Mouse (Mus musculus): Measurements from ENCODE around the gene Pnlip. TPM values are rescaled to one million over a fixed set of nuclear protein-coding genes. Genes with fewer than 3 reads are reported as not detected.
A peak's percentile ranks its signal among the peaks of the same experiment; 100 is the strongest.

Pnlip gene
- polyA plus RNA-seq, 1 experiment from 2014 or later = 0.27 TPM

DNA sequence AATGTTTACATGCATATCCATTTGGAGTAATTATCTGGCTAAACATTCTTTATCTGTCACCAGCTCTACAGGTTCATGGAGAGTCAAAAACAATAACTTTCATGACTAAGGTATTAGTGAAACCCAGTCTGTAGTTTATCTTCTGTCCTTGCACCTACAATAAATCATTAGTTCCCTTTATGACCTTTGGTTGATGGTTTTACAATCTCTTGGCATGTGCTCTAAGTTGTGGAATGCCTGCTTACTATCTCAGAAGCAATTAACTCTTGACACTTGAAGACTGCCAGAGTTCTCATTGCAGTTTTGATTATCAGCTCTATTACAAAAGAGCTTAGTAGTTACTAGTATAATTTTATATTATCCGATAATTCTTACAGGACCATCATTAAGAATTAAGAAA lies 36.6 kb downstream of the Pnlip start:
- Histone ChIP-seq H3K27me3 (ENCODE audit: control insufficient read depth, insufficient read depth, low read length) (no peaks in the 10 kb centered on the region), H3K9me3 (ENCODE audit: control insufficient read depth, low read depth, low read length) (no peaks in the 10 kb centered on the region), H3K27ac (ENCODE audit: low read length) (no peak overlapping the region), H3K9ac (replicated peaks; ENCODE audit: low read depth, low read length) (no peak overlapping the region), H3K36me3 (ENCODE audit: control insufficient read depth, insufficient read depth, low read length) (no peaks in the 10 kb centered on the region), H3K4me1 (ENCODE audit: control insufficient read depth, insufficient read depth, low read length) (no peaks in the 10 kb centered on the region), H3K4me2 (replicated peaks; ENCODE audit: low read depth, low read length) (no peak overlapping the region), H3K4me3 (ENCODE audit: low read depth, low read length) (no peak overlapping the region)
- WGBS = 37% methylated on average over 1 of the region's 1 CpGs
- ATAC-seq (ENCODE audit: insufficient number of reproducible peaks, insufficient read depth, low FRiP score, low read depth) = no peak

DNA sequence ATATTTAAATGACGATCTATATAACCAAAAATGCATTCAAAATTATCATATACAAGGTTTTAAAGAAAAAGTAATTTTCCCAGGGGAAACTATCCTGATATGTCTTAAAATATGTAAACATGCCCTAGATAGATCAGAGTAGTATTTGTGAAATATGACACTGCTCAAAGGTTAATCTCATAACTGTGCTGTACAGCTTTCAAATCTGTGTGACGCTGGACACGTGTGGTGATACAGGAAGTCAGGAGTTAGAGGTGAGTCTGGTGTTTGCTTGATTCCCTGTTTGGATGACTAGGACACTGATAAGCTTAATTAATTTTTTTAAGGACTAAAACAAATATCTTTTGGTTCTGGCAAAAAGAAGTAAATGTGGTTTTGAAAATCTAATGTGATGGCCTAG lies 43.0 kb downstream of the Pnlip start:
- no peak overlapping the region for H3K4me3 ChIP-seq (ENCODE audit: low read depth, low read length)
- WGBS = 57% methylated on average over 3 of the region's 3 CpGs
- no peak overlapping the region for H3K27ac ChIP-seq (ENCODE audit: low read length)
- H3K36me3 ChIP-seq (ENCODE audit: control insufficient read depth, insufficient read depth, low read length) = no peaks in the 10 kb centered on the region
- no peak for ATAC-seq (ENCODE audit: insufficient number of reproducible peaks, insufficient read depth, low FRiP score, low read depth)
- no peak overlapping the region for H3K4me2 ChIP-seq (replicated peaks; ENCODE audit: low read depth, low read length)
- H3K27me3 ChIP-seq (ENCODE audit: control insufficient read depth, insufficient read depth, low read length) = no peaks in the 10 kb centered on the region
- no peaks in the 10 kb centered on the region for H3K4me1 ChIP-seq (ENCODE audit: control insufficient read depth, insufficient read depth, low read length)
- no peaks in the 10 kb centered on the region for H3K9me3 ChIP-seq (ENCODE audit: control insufficient read depth, low read depth, low read length)
- no peak overlapping the region for H3K9ac ChIP-seq (replicated peaks; ENCODE audit: low read depth, low read length)

DNA sequence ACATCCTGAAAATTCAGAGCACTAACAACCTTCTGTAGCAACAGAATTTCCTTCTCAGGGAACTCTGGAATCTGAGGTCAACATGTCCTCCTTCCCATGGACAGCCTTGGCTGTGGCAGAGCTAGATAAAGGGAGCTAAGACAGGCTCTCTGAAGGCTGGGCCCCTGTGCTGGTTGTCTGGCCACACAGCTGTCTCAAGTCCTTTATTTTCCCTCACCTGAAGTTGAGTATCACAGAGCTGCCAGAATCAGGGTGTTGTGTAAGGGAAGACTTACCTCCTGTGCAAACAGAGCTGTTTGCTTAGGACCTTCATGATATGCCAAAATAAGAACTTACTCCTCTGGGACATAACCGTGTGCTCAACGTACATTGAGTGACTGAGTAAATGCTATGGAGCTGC lies 43.9 kb downstream of the Pnlip start:
- H3K4me3 ChIP-seq (ENCODE audit: low read depth, low read length) = no peak overlapping the region
- 74% methylated on average over 2 of the region's 2 CpGs for WGBS

DNA sequence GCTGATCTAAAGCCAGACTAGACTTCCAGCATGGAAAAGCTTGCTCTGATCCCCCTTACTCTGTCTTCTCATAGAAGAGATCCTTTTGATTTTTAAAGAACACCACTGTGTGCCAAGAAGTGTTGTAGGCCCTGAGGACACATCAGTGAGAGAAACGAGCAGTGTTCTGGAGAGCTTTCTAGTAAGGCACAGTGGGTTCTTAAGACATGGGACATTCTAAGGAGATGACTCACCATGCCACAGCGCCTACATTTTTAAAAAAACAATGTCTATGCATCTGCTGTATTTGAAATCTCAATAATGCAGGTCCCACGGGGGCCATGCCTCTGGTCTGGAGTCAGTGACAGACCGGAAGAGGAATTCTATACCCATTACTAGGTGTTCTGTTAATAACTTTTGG lies 52.3 kb downstream of the Pnlip start:
- 86% methylated on average over 4 of the region's 4 CpGs for WGBS
- ATAC-seq (ENCODE audit: insufficient number of reproducible peaks, insufficient read depth, low FRiP score, low read depth) = no peak
- Histone ChIP-seq H3K36me3 (ENCODE audit: control insufficient read depth, insufficient read depth, low read length) (no peaks in the 10 kb centered on the region), H3K9ac (replicated peaks; ENCODE audit: low read depth, low read length) (no peak overlapping the region), H3K27ac (ENCODE audit: low read length) (no peak overlapping the region), H3K9me3 (ENCODE audit: control insufficient read depth, low read depth, low read length) (no peaks in the 10 kb centered on the region), H3K4me3 (ENCODE audit: low read depth, low read length) (no peak overlapping the region), H3K4me2 (replicated peaks; ENCODE audit: low read depth, low read length) (no peak overlapping the region), H3K4me1 (ENCODE audit: control insufficient read depth, insufficient read depth, low read length) (no peaks in the 10 kb centered on the region), H3K27me3 (ENCODE audit: control insufficient read depth, insufficient read depth, low read length) (no peaks in the 10 kb centered on the region)

More for the DNA sequence above, 43.9 kb downstream of the Pnlip start:
- Histone ChIP-seq H3K27ac (ENCODE audit: low read length) (no peak overlapping the region), H3K27me3 (ENCODE audit: control insufficient read depth, insufficient read depth, low read length) (no peaks in the 10 kb centered on the region), H3K9me3 (ENCODE audit: control insufficient read depth, low read depth, low read length) (no peaks in the 10 kb centered on the region), H3K4me2 (replicated peaks; ENCODE audit: low read depth, low read length) (no peak overlapping the region), H3K36me3 (ENCODE audit: control insufficient read depth, insufficient read depth, low read length) (no peaks in the 10 kb centered on the region), H3K9ac (replicated peaks; ENCODE audit: low read depth, low read length) (no peak overlapping the region), H3K4me1 (ENCODE audit: control insufficient read depth, insufficient read depth, low read length) (no peaks in the 10 kb centered on the region)
- no peak for ATAC-seq (ENCODE audit: insufficient number of reproducible peaks, insufficient read depth, low FRiP score, low read depth)

DNA sequence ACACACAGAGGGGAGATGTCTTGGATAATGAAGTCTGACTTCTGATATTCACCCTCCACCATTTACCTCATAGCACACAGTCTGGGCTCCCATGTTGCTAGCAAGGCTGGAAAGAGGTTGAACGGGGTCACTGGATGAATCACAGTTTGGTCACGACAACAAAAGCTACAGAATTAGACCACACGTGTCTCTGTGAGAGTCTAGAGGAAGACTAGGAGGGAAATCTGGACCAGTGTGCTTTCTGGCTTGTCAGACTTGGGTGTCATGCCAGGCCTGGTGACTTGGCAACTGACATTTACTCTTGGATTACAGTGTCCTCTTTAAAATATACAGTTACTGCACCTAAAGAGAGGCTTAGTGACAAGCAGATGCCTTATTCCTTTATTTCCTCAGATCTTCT lies 56.3 kb downstream of the Pnlip start:
- no peak for ATAC-seq (ENCODE audit: insufficient number of reproducible peaks, insufficient read depth, low FRiP score, low read depth)
- 79% methylated on average over 3 of the region's 3 CpGs for WGBS
- Histone ChIP-seq H3K36me3 (ENCODE audit: control insufficient read depth, insufficient read depth, low read length) (no peaks in the 10 kb centered on the region), H3K4me3 (ENCODE audit: low read depth, low read length) (no peak overlapping the region), H3K9ac (replicated peaks; ENCODE audit: low read depth, low read length) (no peak overlapping the region), H3K27me3 (ENCODE audit: control insufficient read depth, insufficient read depth, low read length) (no peaks in the 10 kb centered on the region), H3K4me1 (ENCODE audit: control insufficient read depth, insufficient read depth, low read length) (no peaks in the 10 kb centered on the region), H3K4me2 (replicated peaks; ENCODE audit: low read depth, low read length) (no peak overlapping the region), H3K27ac (ENCODE audit: low read length) (no peak overlapping the region), H3K9me3 (ENCODE audit: control insufficient read depth, low read depth, low read length) (no peaks in the 10 kb centered on the region)

DNA sequence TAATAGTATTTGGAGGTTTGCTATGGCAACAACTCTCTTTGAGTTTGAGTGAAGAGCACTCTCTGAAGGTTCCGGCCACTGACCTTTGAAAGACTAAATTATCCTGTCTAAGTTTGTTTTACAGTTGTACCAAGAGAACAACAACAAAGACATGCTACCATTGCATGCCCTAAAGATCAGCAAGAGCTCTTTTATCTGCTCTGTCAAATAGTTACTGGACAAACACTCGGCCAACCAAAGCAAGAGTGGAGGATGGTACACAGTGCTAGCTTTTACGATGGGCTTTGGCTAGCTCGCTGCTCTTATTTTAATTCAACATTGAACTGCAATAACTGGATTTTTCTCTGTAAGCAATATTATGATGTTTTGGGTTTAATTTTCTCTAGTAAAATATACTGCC lies 65.6 kb downstream of the Pnlip start:
- H3K36me3 ChIP-seq (ENCODE audit: control insufficient read depth, insufficient read depth, low read length) = no peaks in the 10 kb centered on the region
- H3K4me2 ChIP-seq (replicated peaks; ENCODE audit: low read depth, low read length) = no peak overlapping the region
- H3K27me3 ChIP-seq (ENCODE audit: control insufficient read depth, insufficient read depth, low read length) = no peaks in the 10 kb centered on the region
- no peak overlapping the region for H3K4me3 ChIP-seq (ENCODE audit: low read depth, low read length)
- no peak overlapping the region for H3K9ac ChIP-seq (replicated peaks; ENCODE audit: low read depth, low read length)
- 73% methylated on average over 4 of the region's 4 CpGs for WGBS
- no peak overlapping the region for H3K27ac ChIP-seq (ENCODE audit: low read length)
- H3K4me1 ChIP-seq (ENCODE audit: control insufficient read depth, insufficient read depth, low read length) = no peaks in the 10 kb centered on the region
- ATAC-seq (ENCODE audit: insufficient number of reproducible peaks, insufficient read depth, low FRiP score, low read depth) = no peak
- H3K9me3 ChIP-seq (ENCODE audit: control insufficient read depth, low read depth, low read length) = no peaks in the 10 kb centered on the region

DNA sequence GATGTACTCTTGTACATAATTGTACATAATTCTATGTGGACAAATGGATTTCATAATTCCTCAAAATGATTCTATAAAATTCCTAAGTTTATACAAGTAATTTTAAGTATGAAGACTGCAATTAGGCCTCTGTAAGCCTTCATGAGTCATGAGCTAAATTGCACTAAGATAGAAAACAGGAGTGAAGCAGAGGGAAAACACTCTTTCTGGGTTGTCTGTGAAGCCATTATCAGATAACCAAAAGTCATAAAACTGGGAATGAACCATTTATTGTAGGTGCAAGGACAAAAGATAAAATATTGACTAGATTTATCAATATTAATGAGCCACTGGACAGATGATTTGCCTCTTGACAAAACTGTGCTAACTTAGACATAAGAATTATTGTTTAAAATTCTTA lies 68.1 kb downstream of the Pnlip start:
- H3K4me1 ChIP-seq (ENCODE audit: control insufficient read depth, insufficient read depth, low read length) = no peaks in the 10 kb centered on the region
- no peaks in the 10 kb centered on the region for H3K27me3 ChIP-seq (ENCODE audit: control insufficient read depth, insufficient read depth, low read length)
- no peaks in the 10 kb centered on the region for H3K9me3 ChIP-seq (ENCODE audit: control insufficient read depth, low read depth, low read length)
- no peak overlapping the region for H3K27ac ChIP-seq (ENCODE audit: low read length)
- no peak overlapping the region for H3K4me2 ChIP-seq (replicated peaks; ENCODE audit: low read depth, low read length)
- no peak overlapping the region for H3K4me3 ChIP-seq (ENCODE audit: low read depth, low read length)
- no peaks in the 10 kb centered on the region for H3K36me3 ChIP-seq (ENCODE audit: control insufficient read depth, insufficient read depth, low read length)
- no peak for ATAC-seq (ENCODE audit: insufficient number of reproducible peaks, insufficient read depth, low FRiP score, low read depth)
- no peak overlapping the region for H3K9ac ChIP-seq (replicated peaks; ENCODE audit: low read depth, low read length)

DNA sequence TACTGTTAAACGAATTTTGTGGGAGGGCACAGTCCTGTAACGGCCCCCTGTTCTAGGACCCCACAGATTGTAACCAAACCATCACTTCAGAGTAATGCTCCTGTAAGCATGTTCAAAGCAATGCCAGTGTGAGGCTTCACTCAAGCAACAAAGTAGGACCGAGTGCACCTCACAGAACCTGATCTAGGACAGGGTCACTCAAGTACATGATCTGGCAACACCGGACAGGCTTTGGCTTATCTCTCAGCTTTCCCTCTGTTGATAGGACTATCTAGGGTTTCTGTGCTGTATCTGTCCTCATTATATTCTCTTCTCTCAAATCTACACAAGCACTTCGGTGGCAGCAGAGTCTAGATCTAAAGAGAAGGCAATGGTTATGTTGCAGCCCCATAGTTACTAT lies 74.3 kb downstream of the Pnlip start:
- H3K9ac ChIP-seq (replicated peaks; ENCODE audit: low read depth, low read length) = no peak overlapping the region
- 74% methylated on average over 5 of the region's 5 CpGs for WGBS
- no peak for ATAC-seq (ENCODE audit: insufficient number of reproducible peaks, insufficient read depth, low FRiP score, low read depth)
- no peak overlapping the region for H3K27ac ChIP-seq (ENCODE audit: low read length)
- H3K4me2 ChIP-seq (replicated peaks; ENCODE audit: low read depth, low read length) = no peak overlapping the region
- no peaks in the 10 kb centered on the region for H3K9me3 ChIP-seq (ENCODE audit: control insufficient read depth, low read depth, low read length)
- no peaks in the 10 kb centered on the region for H3K27me3 ChIP-seq (ENCODE audit: control insufficient read depth, insufficient read depth, low read length)
- no peak overlapping the region for H3K4me3 ChIP-seq (ENCODE audit: low read depth, low read length)
- H3K4me1 ChIP-seq (ENCODE audit: control insufficient read depth, insufficient read depth, low read length) = peaks cover 13% of the 10 kb centered on the region
- no peaks in the 10 kb centered on the region for H3K36me3 ChIP-seq (ENCODE audit: control insufficient read depth, insufficient read depth, low read length)

DNA sequence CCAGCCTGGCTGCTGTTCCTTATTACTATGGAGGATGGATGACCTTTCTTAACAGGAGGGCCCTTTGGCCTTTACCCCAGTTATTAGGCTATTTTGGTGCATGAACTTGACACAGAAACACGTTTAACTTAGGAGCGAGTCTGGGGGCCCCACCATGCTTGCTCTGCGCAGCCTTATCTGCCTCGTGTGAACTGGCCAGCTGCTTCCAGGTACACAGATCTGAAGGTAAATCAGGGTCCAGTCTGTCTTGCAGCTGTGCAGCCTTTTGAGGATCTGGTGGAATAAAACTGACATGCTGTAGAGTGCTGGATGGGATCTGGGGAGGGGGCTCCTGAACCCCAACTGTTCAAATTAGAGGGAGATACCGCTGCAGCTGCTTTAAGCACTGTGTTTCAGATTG lies 75.5 kb downstream of the Pnlip start:
- no peaks in the 10 kb centered on the region for H3K9me3 ChIP-seq (ENCODE audit: control insufficient read depth, low read depth, low read length)
- no peaks in the 10 kb centered on the region for H3K27me3 ChIP-seq (ENCODE audit: control insufficient read depth, insufficient read depth, low read length)
- H3K4me2 ChIP-seq (replicated peaks; ENCODE audit: low read depth, low read length) = no peak overlapping the region
- ATAC-seq (ENCODE audit: insufficient number of reproducible peaks, insufficient read depth, low FRiP score, low read depth) = no peak
- H3K4me1 ChIP-seq (ENCODE audit: control insufficient read depth, insufficient read depth, low read length) = peaks cover 13% of the 10 kb centered on the region
- H3K36me3 ChIP-seq (ENCODE audit: control insufficient read depth, insufficient read depth, low read length) = no peaks in the 10 kb centered on the region
- no peak overlapping the region for H3K9ac ChIP-seq (replicated peaks; ENCODE audit: low read depth, low read length)
- 56% methylated on average over 5 of the region's 5 CpGs for WGBS
- no peak overlapping the region for H3K4me3 ChIP-seq (ENCODE audit: low read depth, low read length)
- H3K27ac ChIP-seq (ENCODE audit: low read length) = peak overlapping the region; percentile 67; the same call in 1 of the 2 replicates

Measured in stomach, embryonic 14.5 days (tissue).